Mouse (Mus musculus): ENCODE data around the gene Cavin1. TPM values are rescaled to one million over a fixed set of nuclear protein-coding genes. Genes with fewer than 3 reads are reported as not detected.

The Cavin1 gene
- polyA plus RNA-seq, 1 experiment = not detected

GRCm38 (mm10) chr11:100948317-100948716 lies 22.4 kb downstream of the Cavin1 start:
- H3K4me3 ChIP-seq (ENCODE audit: insufficient read depth, low read depth, low read length) = no peak overlapping the region

GRCm38 (mm10) chr11:100947548-100947947 lies 23.1 kb downstream of the Cavin1 start:
- H3K4me3 ChIP-seq (ENCODE audit: insufficient read depth, low read depth, low read length) = no peak overlapping the region

More at GRCm38 (mm10) chr11:100948317-100948716, 22.4 kb downstream of the Cavin1 start:
- Histone ChIP-seq H3K27ac (ENCODE audit: insufficient read depth, low read depth, low read length) (no peak overlapping the region), H3K4me1 (ENCODE audit: control insufficient read depth, insufficient read depth, low read length) (no peaks in the 10 kb centered on the region; the same call in 1 of the 2 replicates)
- WGBS = 48% methylated on average over 4 of the region's 4 CpGs
- TF ChIP-seq POLR2A (IDR thresholded peaks at IDR 0.05; ENCODE audit: insufficient read depth, low read depth, low read length) (no peak), CTCF (IDR thresholded peaks at IDR 0.05; ENCODE audit: insufficient read depth, low read depth, low read length) (no peak)

GRCm38 (mm10) chr11:100946862-100947261 lies 23.8 kb downstream of the Cavin1 start:
- TF ChIP-seq CTCF (IDR thresholded peaks at IDR 0.05; ENCODE audit: insufficient read depth, low read depth, low read length) (no peak), POLR2A (IDR thresholded peaks at IDR 0.05; ENCODE audit: insufficient read depth, low read depth, low read length) (no peak)
- 36% methylated on average over 4 of the region's 4 CpGs for WGBS

More at GRCm38 (mm10) chr11:100947548-100947947, 23.1 kb downstream of the Cavin1 start:
- Histone ChIP-seq H3K27ac (ENCODE audit: insufficient read depth, low read depth, low read length) (no peak overlapping the region), H3K4me1 (ENCODE audit: control insufficient read depth, insufficient read depth, low read length) (no peaks in the 10 kb centered on the region; the same call in 1 of the 2 replicates)
- TF ChIP-seq POLR2A (IDR thresholded peaks at IDR 0.05; ENCODE audit: insufficient read depth, low read depth, low read length) (no peak), CTCF (IDR thresholded peaks at IDR 0.05; ENCODE audit: insufficient read depth, low read depth, low read length) (no peak)

DNA sequence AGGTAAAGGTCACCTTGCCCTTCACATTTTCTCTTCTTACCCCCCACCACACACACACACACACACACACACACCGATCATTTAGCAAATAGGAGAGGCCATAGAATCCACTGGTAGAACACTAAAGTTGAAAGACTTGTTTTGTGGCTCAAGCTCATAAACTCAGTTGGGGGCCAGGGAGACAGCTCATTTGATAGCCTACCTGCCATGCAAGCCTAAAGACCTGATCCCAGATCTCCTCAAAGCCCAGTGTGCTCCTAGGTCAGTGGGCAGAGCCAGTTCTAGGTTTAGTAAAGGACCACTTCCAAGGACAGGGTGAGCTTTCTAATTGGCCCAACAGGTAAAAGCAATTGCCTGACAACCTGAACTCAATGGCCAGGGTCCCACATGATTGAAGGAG lies 28.3 kb downstream of the Cavin1 start:
- WGBS = 94% methylated on average over 1 of the region's 1 CpGs
- H3K27ac ChIP-seq (ENCODE audit: insufficient read depth, low read depth, low read length) = no peak overlapping the region
- no peak for TF ChIP-seq CTCF (IDR thresholded peaks at IDR 0.05; ENCODE audit: insufficient read depth, low read depth, low read length)
- TF ChIP-seq POLR2A (IDR thresholded peaks at IDR 0.05; ENCODE audit: insufficient read depth, low read depth, low read length) = no peak
- H3K4me3 ChIP-seq (ENCODE audit: insufficient read depth, low read depth, low read length) = no peak overlapping the region
- H3K4me1 ChIP-seq (ENCODE audit: control insufficient read depth, insufficient read depth, low read length) = no peaks in the 10 kb centered on the region

More at GRCm38 (mm10) chr11:100946862-100947261, 23.8 kb downstream of the Cavin1 start:
- no peak overlapping the region for H3K27ac ChIP-seq (ENCODE audit: insufficient read depth, low read depth, low read length)
- H3K4me1 ChIP-seq (ENCODE audit: control insufficient read depth, insufficient read depth, low read length) = no peaks in the 10 kb centered on the region
- no peak overlapping the region for H3K4me3 ChIP-seq (ENCODE audit: insufficient read depth, low read depth, low read length)

DNA sequence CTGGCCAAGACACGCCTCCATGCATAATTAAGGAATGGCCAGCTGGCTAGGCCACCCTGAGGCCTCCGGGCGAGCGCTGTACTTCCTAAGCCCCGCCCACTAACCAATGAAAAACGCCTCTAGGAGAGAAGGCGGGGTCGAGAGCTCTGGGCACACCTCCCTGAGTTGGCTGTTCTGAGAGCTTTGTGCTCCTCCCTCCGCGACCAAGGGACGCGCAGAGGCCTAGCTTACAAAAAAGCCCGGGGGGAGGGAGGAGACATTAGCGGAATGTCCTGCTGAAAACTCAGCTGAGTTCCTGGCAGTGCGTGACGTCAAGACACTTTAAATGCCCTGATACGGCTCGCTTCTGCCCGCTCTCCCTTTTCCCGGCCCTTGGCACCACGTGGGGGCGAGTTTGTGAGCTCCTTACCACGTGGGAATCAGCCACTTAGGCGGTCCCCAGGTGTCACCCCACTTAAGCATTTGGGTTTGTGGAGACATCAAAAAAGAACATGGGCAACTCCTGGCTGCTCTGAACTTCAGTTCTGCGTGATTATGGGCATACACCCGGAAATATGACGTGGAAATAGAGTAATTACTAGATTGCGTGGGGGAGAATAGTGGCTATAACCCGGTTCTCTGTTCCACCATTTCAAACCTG lies 31.1 kb downstream of the Cavin1 start, which contains the start of gene Stat3:
Gene Stat3 (minus strand): TSS at position 29 of the 640 bp plus-strand sequence.
- Histone ChIP-seq H3K4me3 (ENCODE audit: insufficient read depth, low read depth, low read length) (peak within 1 kb of the TSS; percentile 61), H3K4me1 (ENCODE audit: control insufficient read depth, insufficient read depth, low read length) (peaks cover 5% of the 10 kb centered on the region; the same call in 1 of the 2 replicates), H3K27ac (ENCODE audit: insufficient read depth, low read depth, low read length) (peak within 1 kb of the TSS; percentile 54)
- TF ChIP-seq CTCF (IDR thresholded peaks at IDR 0.05; ENCODE audit: insufficient read depth, low read depth, low read length) (no peak), POLR2A (IDR thresholded peaks at IDR 0.05; ENCODE audit: insufficient read depth, low read depth, low read length) (peak; percentile 37; the same call in 1 of the 2 replicates)
- WGBS = under 1% methylated on average over 29 of the region's 29 CpGs

- 1% methylated on average over 47 of the region's 48 CpGs for WGBS
- peak overlapping the region; percentile 61 for H3K4me3 ChIP-seq (ENCODE audit: insufficient read depth, low read depth, low read length)
- H3K4me1 ChIP-seq (ENCODE audit: control insufficient read depth, insufficient read depth, low read length) = peaks cover 5% of the 10 kb centered on the region; the same call in 1 of the 2 replicates
- TF ChIP-seq POLR2A (IDR thresholded peaks at IDR 0.05; ENCODE audit: insufficient read depth, low read depth, low read length) = peak; percentile 69
- TF ChIP-seq CTCF (IDR thresholded peaks at IDR 0.05; ENCODE audit: insufficient read depth, low read depth, low read length) = no peak
- peak overlapping the region; percentile 54 for H3K27ac ChIP-seq (ENCODE audit: insufficient read depth, low read depth, low read length)
Observed at GRCm38 (mm10) chr11:100938711-100939511, 31.8 kb downstream of the Cavin1 start.

- H3K27ac ChIP-seq (ENCODE audit: insufficient read depth, low read depth, low read length) = no peak overlapping the region
- 2% methylated on average over 5 of the region's 5 CpGs for whole genome bisulfite sequencing
Observed at GRCm38 (mm10) chr11:100938112-100938511, 32.6 kb downstream of the Cavin1 start.

DNA sequence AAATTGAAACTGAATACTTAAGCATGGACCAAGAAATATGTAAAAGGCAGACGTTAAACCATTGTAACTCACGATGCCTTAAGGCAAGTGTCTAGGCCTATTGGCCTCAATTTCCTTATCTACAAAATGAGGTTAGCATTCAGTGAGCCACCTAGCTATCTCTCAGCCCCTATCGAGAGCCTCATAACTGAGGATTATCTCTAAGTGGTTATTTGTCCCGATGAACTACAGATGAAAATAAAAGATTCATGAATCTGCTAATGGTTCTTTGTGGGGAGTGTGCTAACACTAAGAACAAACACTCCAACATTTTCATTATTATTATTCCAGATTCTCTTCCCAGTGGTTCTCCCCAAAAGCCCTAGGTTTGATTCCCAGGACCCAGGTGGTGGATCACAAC lies 33.4 kb downstream of the Cavin1 start:
- H3K4me3 ChIP-seq (ENCODE audit: insufficient read depth, low read depth, low read length) = no peak overlapping the region
- no peak for TF ChIP-seq POLR2A (IDR thresholded peaks at IDR 0.05; ENCODE audit: insufficient read depth, low read depth, low read length)
- TF ChIP-seq CTCF (IDR thresholded peaks at IDR 0.05; ENCODE audit: insufficient read depth, low read depth, low read length) = no peak
- 71% methylated on average over 4 of the region's 4 CpGs for WGBS
- no peak overlapping the region for H3K27ac ChIP-seq (ENCODE audit: insufficient read depth, low read depth, low read length)
- peaks cover 5% of the 10 kb centered on the region; the same call in 1 of the 2 replicates for H3K4me1 ChIP-seq (ENCODE audit: control insufficient read depth, insufficient read depth, low read length)

More at GRCm38 (mm10) chr11:100938112-100938511, 32.6 kb downstream of the Cavin1 start:
- TF ChIP-seq POLR2A (IDR thresholded peaks at IDR 0.05; ENCODE audit: insufficient read depth, low read depth, low read length) (no peak), CTCF (IDR thresholded peaks at IDR 0.05; ENCODE audit: insufficient read depth, low read depth, low read length) (no peak)
- Histone ChIP-seq H3K4me3 (ENCODE audit: insufficient read depth, low read depth, low read length) (no peak overlapping the region), H3K4me1 (ENCODE audit: control insufficient read depth, insufficient read depth, low read length) (peaks cover 5% of the 10 kb centered on the region; the same call in 1 of the 2 replicates)

All from olfactory bulb, adult 2 months (tissue).